Mouse (Mus musculus) layer of hippocampus, adult 9-11 months (tissue): ENCODE results near the gene Atp1b2.
"Not testable (repeated sequence)": the region's sequence is repeated elsewhere in the genome, so short reads cannot be mapped to it uniquely, and the experiment has no call there.

Source experiments
- DNase-seq: peaks from one replicate; pipeline ENCODE4 v3.0.0; 2022

Atp1b2 gene

DNA sequence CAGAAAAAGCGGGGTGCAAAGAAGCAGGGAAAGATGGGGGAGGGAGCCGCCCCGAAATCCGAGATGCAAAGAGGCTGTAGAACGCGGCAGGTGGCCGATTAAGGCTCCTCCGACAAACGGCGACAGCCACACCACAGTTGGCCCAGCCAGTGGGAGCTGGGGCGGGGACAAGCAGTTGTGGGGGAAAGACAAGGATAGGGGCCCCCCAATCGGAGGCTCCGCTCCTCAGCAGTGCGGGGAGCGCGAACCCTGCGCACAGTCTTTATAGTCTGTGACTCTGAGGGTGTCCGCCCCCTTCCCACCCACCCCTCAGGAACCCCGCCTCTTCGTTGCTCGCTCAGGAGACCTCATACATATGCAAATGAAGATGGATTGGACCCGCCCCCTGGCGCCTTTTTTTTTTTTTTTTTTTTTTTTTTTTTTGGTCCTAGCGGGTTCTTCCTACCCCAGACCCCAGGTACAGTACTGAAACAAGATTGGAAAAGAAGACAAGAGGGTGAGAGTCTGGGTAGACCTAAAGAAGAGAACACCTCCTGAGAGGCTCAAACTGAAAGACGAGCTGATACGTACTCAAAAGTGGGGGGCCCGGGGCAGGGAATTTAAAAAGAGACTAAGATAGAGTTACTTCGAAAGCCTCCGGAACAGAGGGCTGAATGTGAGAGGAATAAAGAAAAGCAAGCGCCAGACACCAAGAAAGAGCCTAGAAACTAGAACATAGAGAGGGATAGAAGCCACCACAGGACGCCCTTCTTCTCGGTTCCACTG lies at the start of gene Atp1b2:
Atp1b2 (minus strand) TSS at position 217 of the 765 bp plus-strand sequence.
- DNase-seq = peak; percentile 80

GRCm38 (mm10) chr11:69654760-69655159 lies 49.0 kb upstream of the Atp1b2 start:
- no peak for DNase-seq

DNA sequence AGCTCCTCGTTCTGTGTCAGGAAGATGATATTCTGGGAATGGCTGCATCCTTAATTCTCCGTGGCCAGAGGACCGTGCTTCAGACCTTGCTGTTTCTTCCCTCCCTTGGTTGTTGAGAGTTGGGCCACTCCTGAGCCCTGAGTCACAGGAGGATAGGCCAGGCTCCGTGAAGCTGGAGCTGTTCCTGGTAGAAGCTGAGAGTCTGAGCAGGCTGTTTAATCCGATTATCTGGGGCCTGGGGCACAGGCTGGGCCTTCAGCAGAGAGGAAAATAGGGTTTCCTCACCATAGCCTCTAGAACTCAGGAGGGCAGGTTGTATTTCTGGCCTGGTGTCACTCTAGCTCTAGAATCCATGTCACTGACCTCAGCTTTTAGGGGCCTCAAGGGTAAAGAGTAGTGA lies 47.7 kb upstream of the Atp1b2 start:
- no peak for DNase-seq

DNA sequence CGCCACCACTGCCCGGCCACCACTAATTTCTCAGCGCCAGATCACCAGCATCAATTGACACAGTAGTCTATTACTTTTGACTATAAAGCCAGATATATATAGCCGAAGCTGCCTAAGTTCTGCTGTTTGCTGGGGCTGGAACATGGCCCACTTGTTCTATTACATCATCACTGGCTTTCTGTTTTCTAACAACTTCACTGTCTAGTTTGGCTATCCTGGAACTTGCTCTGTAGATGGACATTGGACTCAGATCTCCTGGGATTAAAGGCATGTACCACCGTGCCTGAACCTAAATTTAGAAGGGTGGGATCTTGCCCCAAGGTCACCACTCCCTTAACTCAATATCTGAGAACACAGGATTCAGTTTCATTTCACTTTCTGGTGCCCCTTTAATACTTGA lies 40.1 kb upstream of the Atp1b2 start:
- DNase-seq = no peak

GRCm38 (mm10) chr11:69635471-69635870 lies 29.7 kb upstream of the Atp1b2 start:
- DNase-seq = no peak

DNA sequence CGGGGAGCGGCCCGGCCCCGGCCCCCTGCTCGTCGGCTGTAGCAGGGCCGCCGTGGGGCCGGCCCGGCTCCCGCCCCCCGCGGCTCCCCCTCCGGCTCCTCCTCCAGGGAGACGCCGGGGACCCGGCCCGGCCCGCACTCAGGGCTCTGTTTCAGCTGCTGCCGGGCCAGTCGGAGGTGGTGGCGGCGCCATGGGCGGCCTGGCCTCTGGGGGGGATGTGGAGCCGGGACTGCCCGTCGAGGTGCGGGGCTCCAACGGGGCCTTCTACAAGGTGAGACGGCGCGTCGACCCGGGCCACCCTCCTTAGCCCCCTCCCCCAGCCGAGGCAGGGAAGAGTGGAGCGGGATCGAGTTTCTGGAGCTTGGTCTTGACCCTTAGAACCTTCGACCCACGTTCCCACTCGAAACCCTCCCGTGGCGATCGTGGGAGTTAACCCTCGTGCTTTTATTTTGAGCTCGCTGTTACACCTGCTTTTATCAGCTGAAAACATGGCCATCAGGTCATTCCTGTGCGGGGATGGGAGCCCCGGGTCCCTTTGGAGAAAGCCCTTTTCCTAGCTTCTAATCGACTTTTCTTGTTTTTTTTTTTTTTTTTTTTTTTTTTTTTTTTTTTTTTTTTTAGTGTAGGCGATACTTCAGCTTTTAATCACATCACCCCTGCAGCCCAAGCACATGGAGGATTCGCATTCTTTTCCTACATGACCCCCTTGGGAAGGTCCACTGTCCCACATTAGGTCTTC lies 27.6 kb upstream of the Atp1b2 start:
- no peak for DNase-seq

- peak; percentile 100 for DNase-seq
Measured at GRCm38 (mm10) chr11:69632284-69633089, 26.7 kb upstream of the Atp1b2 start, which contains the start of gene Fxr2. Gene Fxr2, plus strand, starts transcription at chr11:69632990.

DNA sequence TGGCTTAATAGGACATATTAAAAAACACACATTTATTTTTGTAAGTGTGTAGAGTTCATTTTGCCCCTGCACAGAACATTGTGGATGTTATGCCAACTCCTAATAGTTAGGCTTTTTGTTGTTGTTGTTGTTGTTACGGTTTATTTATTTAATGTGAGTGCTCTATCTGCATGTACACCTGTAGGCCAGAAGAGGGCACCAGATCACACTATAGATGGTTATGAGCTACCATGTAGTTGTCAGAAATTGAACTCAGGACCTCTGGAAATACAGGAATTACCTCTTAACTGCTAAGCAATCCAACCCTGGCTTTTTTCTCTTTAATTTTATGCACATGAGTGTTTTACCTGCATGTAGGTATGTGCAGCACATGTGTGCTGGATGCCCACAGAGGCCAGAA lies 24.1 kb upstream of the Atp1b2 start:
- no peak for DNase-seq

DNA sequence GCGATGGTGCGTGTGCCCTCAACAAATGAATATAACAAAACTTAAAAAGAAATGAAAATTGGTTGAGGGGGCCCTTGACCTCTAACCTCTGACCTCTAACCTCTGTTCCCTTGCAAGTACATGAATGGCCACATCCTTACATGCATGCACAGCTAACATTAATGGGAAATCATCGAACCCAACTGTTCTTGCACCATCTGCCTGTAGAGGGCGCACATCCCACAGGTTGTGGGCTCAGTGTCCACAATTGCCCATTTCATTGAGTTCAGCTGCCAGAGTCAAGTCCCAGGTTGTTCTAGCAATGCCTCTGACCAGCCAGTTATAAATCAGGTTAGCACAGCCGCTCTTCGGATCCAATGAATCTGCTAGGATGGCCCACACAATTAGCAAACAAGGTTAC lies 22.5 kb upstream of the Atp1b2 start:
- peak; percentile 67 for DNase-seq

DNA sequence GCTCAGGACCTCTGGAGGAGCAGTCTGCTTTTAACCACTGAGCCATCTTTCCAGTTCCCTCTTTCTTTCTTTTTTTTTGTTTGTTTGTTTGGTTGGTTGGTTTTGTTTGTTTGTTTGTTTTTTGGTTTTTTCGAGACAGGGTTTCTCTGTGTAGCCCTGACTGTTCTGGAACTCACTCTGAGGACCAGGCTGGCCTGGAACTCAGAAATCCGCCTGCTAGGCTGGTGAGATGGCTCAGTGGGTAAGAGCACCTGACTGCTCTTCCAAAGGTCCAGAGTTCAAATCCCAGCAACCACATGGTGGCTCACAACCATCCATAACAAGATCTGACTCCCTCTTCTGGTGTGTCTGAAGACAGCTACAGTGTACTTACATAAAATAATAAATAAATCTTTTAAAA lies 18.6 kb upstream of the Atp1b2 start:
- DNase-seq = not testable (repeated sequence)

- DNase-seq = no peak
Measured at GRCm38 (mm10) chr11:69623006-69623405, 17.3 kb upstream of the Atp1b2 start.

GRCm38 (mm10) chr11:69622406-69622805 lies 16.7 kb upstream of the Atp1b2 start:
- no peak for DNase-seq

DNA sequence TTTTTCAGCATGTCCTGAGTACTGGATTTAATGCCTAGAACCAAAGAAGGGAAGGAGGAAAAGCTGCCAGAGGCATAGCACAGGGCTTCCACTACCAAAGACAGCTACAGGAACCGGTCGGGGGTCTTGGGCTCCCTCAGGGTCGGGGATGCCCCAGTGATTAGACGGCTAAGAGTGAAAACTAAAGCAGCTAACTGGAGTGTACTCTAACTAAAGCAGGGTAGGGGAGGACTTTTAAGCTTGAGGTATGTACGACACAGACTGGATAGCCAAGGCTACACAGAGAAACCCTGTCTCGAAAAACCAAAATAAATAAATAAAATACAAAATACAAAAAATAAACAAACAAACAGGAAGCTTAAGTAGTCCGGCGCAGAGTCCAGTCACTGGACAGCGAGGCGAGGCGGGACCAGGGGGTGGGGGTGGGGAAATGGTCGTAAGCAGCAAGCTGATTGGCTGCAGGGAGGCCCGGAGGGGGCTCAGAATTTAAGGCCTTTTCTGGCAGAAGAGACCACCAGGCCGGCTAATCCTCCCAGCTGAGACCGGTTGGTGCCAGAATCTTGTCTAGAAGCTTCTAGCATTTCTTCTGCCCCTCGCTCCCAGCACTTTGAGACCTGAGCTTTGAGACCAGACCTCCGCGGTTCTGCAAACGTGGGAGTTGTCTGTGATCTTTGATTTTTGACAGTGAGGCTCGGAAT lies 16.0 kb upstream of the Atp1b2 start, which contains the start of gene Sat2:
Sat2 (plus strand) TSS at position 454 of the 698 bp plus-strand sequence.
- no peak for DNase-seq

DNA sequence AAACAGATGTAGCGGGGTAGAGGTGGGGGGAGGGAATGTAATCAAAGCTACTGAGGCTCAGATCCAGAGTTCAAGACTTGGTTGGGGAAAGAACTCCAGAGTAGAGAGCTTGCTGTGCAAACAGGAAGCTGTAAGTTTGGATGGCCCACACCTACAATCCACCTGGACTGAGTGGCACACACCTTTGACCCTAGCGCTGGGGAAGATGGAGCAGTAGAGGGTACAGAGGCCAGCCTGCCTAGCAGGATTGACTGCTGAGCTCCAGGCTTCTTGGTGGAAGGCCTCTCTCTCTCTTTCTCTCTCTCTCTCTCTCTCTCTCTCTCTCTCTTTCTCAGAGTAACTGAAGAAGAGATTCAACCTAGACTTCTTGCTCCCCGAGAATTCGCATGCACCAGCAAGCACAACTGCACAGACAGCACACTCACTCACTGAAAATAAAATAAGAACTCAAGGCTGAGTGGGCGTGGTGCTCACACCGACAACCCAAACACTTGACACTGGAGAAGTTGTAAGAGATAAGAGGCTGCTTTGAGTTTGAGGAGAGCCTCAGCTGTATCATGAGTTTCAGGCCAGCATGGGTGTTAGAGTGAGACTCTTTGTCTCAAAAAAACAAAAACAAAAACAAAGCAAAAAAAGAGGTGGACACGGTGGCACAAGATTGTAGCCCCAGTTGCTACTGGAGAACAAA lies 14.8 kb upstream of the Atp1b2 start:
- no peak for DNase-seq

DNA sequence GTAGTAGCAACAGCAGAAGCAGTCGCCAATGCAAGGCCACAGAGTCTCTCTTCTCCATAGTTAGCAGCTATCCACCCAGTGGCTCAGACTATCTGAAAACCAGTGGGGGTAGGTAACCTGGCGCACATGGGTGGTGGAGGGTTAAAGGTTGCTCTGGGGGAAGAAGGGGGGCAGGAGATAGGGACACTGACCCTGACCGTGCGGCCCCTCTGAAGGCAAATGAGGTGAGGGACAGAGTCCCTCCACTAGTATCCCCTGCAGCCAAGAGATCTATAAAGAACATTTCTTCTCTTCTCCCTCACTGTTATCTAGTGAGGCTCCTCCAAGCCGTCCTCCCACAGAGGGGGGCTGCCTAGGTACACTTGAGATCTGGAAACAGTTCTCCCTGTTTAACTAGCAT lies 12.1 kb upstream of the Atp1b2 start, which contains the start of gene Shbg:
Shbg (minus strand) TSS at position 101 of the 400 bp plus-strand sequence.
- no peak for DNase-seq

DNA sequence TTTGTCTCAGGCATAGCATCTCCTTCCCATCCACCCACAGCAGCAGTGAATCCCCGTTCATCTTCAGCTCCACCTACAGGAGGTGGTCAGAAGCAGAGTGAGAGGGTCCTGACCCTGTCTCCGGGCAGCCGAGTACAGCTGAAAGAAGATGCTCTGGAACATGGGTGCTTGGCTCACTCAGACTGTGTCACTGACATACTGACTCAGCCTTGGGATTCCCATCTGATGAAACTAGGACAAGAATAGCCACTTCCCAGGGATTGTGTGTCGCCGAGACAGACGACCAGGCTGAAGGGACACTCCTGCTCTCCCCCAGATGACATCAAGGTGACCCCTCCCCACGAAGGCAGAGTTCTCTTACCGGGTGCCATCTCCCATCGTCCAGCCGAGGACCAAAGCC lies 11.0 kb upstream of the Atp1b2 start:
- DNase-seq = no peak

- DNase-seq = not testable (repeated sequence)
Measured at GRCm38 (mm10) chr11:69614257-69614588, 8.5 kb upstream of the Atp1b2 start.

DNA sequence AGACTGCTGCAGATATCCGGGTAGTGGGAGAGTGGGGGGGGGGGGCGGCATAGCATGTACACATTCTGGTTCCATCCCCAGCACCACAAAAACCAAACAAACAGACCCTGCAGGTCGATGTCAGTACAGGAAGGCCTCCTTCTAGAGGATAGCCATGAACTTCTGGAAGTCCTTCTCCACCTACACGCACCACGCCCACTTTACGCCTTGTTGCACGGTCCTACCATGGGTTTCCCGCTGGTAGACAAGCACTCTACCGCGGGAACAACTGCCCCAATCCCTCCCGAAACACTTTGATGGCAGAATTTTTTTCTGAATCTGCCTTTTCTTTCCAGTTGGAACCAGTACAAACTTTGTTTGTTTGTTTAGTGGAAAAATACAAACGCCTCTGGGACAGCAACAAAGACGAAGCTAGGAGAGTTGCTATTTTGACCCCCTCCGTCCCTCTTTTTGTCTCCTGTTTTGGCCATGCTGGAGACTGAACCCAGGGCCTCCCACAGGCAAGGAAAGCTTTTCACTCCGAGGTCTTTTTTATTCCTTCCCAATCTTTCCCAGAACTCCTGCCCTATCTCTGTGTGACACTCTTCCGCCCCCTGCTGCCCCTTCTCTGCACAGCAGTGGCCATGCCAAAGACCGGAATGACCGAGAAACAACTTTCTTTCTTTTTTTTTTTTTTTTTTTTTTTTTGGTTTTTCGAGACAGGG lies 8.0 kb upstream of the Atp1b2 start:
- DNase-seq = peak; percentile 82

DNA sequence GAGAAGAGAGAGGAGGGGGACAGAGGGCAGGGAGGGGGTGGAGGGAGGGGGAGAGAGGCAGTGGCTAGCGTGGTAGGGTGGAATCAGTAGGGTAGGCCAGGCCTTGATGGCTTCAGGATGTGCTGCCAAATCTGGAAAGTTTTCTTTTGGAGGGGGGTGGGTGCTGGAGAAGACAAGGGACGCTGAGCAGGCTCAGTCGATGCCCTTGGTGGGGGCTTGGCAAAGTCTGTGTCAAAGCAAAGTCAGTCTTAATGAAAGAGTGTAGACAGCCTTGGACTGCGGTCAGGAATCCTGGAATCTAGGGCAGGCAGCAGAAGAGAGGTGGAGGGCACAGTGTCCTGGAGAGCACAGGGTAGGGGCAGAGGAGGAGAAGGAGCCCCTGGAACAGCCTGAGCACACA lies 5.2 kb upstream of the Atp1b2 start:
- DNase-seq = no peak

DNA sequence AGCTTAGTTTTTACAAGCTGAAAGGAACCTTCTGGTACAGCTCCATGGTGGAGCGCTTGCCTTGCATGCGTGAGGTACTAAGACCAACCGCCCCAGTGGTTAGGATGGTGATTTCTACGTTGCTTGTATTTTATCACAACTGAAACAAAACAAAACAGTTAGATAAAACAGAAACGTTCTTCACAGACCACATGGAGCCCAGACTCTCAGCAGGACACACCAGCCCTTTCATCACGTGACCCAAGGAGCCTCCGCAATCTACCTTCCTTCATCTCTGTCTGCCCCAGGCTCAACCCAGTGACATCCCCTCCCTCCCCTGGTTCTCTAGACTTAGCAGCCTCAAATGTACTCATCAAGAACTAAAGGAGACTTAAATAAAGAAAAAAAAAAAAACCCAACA lies 3.7 kb upstream of the Atp1b2 start:
- no peak for DNase-seq

GRCm38 (mm10) chr11:69608525-69608924 lies 2.8 kb upstream of the Atp1b2 start:
- DNase-seq = no peak
